Mouse (Mus musculus): ENCODE measurements around the gene Nmt2.

GRCm38 (mm10) chr2:3356311-3356710 lies 72.3 kb downstream of the Nmt2 start:
- TF ChIP-seq CTCF (IDR thresholded peaks at IDR 0.05; ENCODE audit: borderline replicate concordance, extremely low read depth, insufficient read depth, insufficient read length) (no peak), POLR2A (IDR thresholded peaks at IDR 0.05; ENCODE audit: borderline replicate concordance, extremely low read depth, insufficient read depth, insufficient read length, poor library complexity, severe bottlenecking) (no peak)
